Mouse (Mus musculus) splenic B cell, adult 2 months (primary cell): Measurements from ENCODE around the gene Ccdc149.

Experiments used
- DNase-seq: peaks from one replicate; pipeline ENCODE4 v3.0.0-alpha.2; 2011; ENCODE audit warnings: low read depth, low spot score
- H3K27me3 ChIP-seq: 2 replicates; pipeline ENCODE4 v1.6.1; 2012; ENCODE audit warnings: mild to moderate bottlenecking, low read length, moderate library complexity, mixed read lengths; ENCODE audit not compliant: control insufficient read depth, poor library complexity, insufficient read depth, severe bottlenecking
- H3K36me3 ChIP-seq: 2 replicates; pipeline ENCODE4 v1.6.1; 2012; ENCODE audit warnings: mild to moderate bottlenecking, low read length, moderate library complexity, mixed read lengths; ENCODE audit not compliant: control insufficient read depth, poor library complexity, insufficient read depth, severe bottlenecking

Ccdc149 gene

DNA sequence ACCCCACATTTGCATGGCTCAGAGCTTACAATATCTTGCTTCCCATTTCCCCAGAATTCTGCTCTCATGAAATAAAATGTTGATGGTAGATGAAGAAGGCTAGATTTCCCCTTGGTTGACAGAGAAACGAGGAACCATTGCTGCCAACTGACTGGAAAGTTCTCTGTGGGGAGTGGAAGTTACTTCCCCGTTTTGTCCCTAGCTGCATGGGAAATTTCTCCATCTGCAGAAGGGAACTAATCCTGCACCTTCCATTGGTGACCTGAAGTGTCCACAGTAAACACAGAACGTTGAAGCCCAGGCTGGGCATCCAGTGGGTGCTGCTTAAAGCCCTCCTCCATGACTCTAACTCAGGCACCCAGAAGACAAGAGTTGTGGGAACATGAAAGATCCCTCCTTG is 47.4 kb downstream of the Ccdc149 start:
- H3K27me3 ChIP-seq, result no peaks in the 10 kb centered on the region
- H3K36me3 ChIP-seq, result no peaks in the 10 kb centered on the region
- no peak for DNase-seq

DNA sequence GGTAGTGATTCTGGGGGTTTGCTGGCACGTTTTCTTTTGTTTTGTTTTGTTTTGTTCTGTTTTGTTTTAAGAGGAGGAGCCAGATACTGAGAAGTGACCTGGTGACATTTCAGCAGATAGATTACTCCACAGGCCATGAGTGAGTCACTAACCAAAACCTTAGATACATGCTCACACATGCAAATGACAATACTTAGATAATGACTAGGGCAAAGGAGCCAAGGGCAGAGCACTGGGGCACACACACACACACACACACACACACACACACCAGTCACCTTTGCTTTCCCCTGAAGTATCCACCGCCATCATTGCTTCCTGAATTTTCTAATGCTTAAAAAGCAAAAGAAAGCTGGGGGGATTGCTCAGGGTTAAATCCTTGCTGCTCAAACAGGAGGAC is 54.8 kb downstream of the Ccdc149 start:
- no peak for DNase-seq
- H3K36me3 ChIP-seq, result no peaks in the 10 kb centered on the region
- H3K27me3 ChIP-seq, result no peaks in the 10 kb centered on the region

DNA sequence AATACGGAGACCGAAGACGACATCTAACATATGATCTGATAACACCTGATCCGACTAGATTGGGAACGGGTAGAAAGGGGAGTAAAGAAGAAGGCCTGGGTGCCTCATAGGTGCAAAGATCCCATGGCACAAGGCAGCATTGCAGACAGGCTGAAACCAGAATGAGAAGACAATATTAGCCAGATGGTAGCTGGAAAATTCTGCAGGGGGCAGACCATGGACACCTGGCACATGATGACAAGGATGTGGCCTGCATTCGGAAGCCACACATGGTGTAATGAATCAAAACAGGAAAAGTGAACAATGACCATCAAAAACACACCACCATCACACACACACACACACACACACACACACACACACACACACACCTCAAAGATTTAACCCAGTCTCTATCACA is 55.4 kb downstream of the Ccdc149 start:
- Histone ChIP-seq H3K27me3 (no peaks in the 10 kb centered on the region), H3K36me3 (no peaks in the 10 kb centered on the region)

DNA sequence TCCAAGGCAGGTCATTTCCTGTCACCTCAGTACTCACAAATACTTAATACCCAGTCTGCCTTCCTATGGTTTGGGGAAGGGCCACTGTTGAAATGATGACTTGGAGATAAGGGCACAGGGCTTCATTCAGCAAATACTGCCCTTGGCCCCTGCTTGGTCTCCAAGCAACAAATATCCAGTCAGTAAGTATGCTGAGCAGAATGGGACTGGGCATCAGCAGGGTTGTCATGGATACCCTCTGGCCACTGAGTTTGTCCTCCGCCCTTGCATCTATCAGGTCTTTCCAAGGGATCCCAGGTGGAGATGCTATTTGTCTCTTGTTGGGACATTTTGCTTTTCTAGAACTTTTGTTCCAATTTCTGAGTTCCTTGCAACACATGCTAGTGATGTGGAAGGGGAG is 56.1 kb downstream of the Ccdc149 start:
- no peaks in the 10 kb centered on the region for H3K27me3 ChIP-seq
- DNase-seq, result no peak
- no peaks in the 10 kb centered on the region for H3K36me3 ChIP-seq

More for the DNA sequence above, 55.4 kb downstream of the Ccdc149 start:
- DNase-seq, result no peak

DNA sequence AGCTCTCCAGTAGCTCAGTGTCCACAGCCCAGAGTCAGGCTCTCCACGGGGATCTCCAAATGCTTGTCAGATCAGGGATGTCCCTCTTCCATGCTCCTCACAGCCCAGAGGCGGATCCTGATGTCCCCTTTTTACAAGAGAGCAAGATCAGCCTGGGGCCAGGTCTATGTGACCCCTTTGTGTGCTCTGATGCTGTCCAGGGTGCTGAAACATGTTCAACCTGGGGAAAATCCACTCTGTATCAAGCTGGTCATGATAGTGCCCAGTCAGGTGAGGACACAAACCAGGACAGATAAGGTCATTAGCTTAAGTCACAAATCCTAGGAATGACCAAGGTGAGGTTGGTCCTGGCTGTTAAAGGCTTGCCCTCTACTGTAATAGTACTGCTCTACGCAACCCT is 59.8 kb downstream of the Ccdc149 start:
- no peaks in the 10 kb centered on the region for H3K27me3 ChIP-seq
- no peaks in the 10 kb centered on the region for H3K36me3 ChIP-seq
- no peak for DNase-seq

DNA sequence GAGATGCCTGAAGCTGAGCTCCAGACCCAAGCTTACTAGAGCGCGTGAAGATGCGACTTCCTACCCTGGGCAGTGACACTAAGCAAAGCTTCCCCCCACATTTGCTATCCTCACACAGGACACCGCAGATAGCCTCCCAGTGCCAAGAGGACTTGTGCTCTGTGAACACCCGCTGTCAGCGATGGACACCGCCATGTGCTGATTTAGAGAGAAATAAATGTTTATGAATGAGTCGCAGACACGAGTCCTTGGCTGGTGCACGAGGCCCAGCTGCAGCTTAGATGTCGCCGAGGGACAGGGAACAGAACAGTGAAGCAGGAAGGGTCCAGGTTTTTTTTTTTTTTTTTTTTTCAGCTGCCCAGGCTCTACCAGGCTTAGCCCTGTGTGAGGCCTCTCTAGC is 61.1 kb downstream of the Ccdc149 start:
- H3K36me3 ChIP-seq, result no peaks in the 10 kb centered on the region
- DNase-seq, result no peak
- no peaks in the 10 kb centered on the region for H3K27me3 ChIP-seq

DNA sequence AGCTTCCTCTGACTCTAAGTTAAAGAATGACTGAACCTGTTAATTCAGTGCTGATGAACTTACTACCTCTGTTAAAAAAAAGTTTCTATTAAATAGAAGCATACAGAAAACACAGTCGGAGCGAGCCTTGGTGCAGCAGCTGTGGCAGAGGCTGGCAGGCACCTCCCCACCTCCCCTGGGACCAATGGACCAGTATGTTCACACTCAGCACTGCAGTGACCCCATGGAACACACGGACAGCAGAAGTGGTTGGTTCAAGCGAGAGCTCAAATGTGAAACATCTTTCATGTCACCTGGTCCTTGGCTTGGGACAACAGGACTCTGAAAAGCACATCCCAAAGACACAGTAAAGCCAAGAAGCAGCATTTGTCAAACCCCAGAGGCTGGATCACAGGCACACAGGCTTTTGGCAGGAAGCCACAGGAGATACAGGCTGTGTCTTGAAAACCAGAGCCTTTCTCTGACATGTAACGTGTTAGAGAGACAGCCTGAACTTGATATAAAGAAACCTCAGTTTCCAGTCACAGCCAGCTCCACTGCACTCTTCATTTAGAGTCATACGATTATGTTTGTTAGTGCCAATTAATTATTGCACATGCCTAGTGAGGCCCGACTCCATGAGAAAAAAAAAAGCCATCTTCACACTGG is 62.5 kb downstream of the Ccdc149 start:
- DNase-seq, result no peak
- no peaks in the 10 kb centered on the region for H3K27me3 ChIP-seq
- no peaks in the 10 kb centered on the region for H3K36me3 ChIP-seq

DNA sequence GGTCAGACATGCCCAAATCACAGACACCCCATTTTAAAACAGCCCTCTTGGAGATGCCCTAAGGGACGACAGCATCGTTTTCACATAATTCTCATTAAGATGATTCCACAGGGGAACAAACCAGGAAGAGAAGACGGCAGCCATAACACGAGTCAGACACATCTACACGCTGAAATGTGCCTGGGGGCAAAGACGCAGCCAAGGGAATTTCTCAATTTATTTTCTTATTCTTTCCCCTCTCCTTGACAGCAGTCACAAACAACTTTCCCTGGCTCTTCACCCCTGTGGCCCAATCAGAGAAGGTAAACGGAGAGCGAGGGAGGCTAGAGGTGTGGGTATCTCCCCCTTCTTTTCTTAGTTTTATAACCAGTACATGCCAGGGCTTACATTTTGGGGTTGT is 66.9 kb downstream of the Ccdc149 start:
- DNase-seq, result no peak
- Histone ChIP-seq H3K36me3 (no peaks in the 10 kb centered on the region), H3K27me3 (no peaks in the 10 kb centered on the region)

DNA sequence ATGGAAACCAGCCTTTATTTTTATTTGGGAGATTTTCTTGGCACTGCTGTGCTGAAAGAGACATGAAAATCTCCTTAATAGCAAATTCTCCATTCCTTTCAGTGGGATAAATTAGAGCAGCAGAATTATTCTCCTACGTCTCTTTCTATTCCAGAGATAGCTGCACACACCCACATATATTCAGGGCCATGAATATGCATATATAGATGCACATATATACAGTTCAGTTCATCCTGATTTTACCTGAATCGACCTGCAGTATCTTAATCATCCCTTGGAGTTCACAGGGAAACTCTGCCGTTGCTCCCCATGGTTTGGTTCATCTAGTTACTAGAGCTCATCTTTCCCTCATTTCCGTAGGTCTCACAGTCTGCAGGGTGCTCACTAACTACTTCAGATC is 77.6 kb downstream of the Ccdc149 start:
- DNase-seq, result no peak
- Histone ChIP-seq H3K27me3 (no peaks in the 10 kb centered on the region), H3K36me3 (no peaks in the 10 kb centered on the region)

DNA sequence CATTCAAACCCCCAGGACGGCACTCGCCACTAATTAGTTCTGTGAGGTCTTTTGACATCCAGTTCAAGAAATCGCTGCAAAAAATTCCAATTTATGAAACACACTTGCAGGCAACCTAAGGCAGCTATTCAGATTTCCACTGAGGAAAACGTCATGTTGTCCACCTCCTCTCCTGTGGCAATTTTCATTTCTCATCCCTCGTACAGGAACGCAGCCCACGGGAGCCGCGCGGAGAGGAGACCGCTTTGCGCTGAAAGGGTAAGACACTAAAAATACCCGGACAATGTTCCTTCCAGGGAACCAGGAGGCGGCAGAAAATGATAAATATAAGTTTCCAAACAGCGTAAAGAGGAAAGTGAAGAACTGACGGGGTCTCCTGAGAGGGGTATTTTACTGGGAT is 79.8 kb downstream of the Ccdc149 start:
- DNase-seq, result no peak
- Histone ChIP-seq H3K27me3 (no peaks in the 10 kb centered on the region), H3K36me3 (no peaks in the 10 kb centered on the region)

DNA sequence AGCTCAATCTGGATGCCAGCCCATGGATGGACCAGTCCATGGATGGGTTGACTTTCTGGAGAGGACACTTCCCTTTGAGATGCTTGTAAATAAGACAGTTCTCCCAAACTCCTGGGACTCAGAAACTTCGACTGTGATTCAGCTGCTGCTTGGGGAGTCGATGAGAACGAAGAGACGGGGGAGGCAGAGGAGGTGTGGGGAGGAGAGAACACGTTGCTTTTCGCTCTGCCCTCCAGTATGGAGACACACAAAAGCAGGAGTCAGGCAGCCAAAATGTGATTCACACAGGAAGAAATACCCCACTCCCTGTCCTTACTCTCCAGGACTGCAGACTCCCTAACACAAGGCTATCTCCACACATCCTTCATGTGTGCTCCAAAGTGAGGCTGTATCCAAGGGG is 80.9 kb downstream of the Ccdc149 start:
- DNase-seq, result no peak
- Histone ChIP-seq H3K27me3 (no peaks in the 10 kb centered on the region), H3K36me3 (no peaks in the 10 kb centered on the region)

DNA sequence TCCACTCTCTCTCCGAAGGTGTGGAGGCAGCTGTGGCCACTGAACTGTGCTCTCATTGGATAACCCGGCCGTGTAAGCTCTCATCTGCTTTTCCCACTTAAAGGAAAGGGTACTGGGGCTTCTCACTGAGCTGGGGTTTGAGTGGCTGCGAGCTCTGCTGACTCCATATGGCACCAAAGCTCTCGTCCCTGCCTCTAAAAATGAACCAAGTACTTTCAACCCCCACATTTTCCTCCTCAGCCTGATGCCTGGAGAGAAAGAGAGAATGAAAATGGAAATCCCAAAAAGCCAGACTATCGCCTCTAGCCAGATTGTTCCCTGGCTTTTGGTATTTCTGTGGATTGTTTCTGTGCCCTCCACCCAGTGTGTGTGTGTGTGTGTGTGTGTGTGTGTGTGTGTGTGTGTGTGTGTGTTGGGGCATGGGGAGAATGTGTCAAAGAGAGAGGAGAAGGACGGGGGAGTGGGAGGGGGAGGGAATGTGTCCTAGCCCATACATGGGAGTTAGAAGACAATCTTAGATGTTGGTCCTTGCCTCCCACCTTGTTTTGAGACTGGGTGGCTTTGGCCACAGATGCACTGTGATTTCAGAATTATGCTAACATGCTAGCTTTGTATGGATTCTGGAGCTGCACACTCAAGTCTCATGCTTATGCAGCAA is 83.1 kb downstream of the Ccdc149 start:
- Histone ChIP-seq H3K27me3 (no peaks in the 10 kb centered on the region), H3K36me3 (no peaks in the 10 kb centered on the region)
- no peak for DNase-seq

DNA sequence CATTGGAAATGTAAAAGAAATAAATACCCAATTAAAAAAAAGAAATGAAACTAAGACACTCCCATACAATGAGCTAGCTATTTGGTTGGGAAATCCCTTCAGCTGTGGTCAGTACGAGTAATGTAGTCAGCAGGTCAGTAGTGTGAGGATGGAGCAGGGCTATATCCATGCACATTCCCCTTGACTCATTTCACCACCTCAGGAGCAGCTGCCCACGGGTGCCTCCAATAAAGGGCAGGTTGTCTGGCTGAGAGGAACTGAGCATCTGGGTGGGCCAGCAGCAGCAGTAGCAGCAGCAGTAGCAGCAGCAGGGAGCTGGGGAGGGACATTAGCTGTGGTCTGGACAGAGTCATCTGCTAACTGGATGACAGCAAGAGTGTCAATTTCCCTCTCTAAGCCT is 85.3 kb downstream of the Ccdc149 start:
- no peaks in the 10 kb centered on the region for H3K27me3 ChIP-seq
- DNase-seq, result no peak
- H3K36me3 ChIP-seq, result no peaks in the 10 kb centered on the region

DNA sequence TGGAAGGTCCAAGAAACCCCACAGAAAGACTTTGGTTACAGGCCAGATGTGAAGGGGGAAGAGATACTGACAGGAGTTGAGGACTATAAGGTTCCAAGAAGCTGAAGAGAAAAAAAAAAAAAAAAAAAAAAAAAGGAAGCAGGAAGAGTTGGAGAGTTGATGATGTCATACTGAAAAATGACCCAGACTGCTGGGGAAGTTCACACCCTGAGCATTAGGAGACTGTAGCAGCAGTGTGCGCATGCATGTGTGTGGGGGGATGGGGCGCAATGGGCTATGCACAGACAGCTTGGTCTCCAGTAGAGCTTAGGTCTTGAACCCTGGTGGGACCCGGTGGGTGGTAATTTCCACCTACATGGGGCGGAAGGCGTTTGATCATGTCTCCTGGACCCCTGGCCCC is 87.6 kb downstream of the Ccdc149 start:
- Histone ChIP-seq H3K27me3 (no peaks in the 10 kb centered on the region), H3K36me3 (no peaks in the 10 kb centered on the region)
- DNase-seq, result no peak

DNA sequence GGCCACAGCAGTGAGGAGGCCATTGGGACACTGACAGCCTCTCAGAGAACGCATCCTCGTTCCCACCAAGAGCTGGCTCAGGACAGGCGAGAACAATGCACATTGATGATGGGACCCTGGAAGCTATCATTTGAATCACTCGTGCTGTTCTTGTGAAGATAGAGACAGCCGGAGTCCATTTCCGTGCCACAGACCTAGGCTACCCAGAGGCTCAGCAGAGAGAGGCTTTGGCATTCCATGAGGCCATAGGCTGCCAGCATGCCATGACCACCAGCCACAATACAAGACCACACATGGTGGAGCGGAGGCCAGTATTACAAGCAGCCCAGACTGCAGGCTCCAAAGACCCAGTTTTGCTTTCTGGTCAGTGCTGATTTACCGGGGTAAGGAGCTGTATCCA is 88.5 kb downstream of the Ccdc149 start:
- Histone ChIP-seq H3K36me3 (no peaks in the 10 kb centered on the region), H3K27me3 (no peaks in the 10 kb centered on the region)
- DNase-seq, result no peak

DNA sequence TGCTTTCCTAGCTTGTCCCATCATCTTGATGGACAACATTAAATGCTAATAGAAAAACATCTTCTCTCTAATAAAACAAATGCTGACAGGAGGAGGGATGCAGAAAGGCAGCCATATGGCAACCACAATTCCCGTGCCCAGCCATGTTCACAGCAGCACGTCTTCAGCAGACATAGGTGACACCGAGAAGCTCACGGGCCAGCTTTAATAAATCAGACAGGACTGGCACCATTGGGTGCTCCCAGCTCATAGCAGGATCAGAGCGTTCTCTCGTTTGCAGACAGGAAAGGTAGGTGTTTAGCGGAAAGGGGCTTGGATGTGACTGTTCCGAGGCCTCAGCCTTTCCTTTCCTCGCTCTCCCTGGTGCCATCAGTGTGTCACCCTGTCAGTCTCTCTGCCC is 95.5 kb downstream of the Ccdc149 start:
- DNase-seq, result no peak
- no peaks in the 10 kb centered on the region for H3K27me3 ChIP-seq

More for the DNA sequence above, 95.5 kb downstream of the Ccdc149 start:
- no peaks in the 10 kb centered on the region for H3K36me3 ChIP-seq
